26 mouse cellular contexts compared by ENCODE assay signal in genomic region chr10:60210468-60210867, GRCm38 (mm10). TPM values are rescaled to one million over a fixed set of nuclear protein-coding genes. Genes with fewer than 3 reads are reported as not detected.
DNase-seq lines count a peak whose midpoint lies in the region; ATAC-seq and TF ChIP-seq lines count a peak whose summit lies in the region.
"Had no signal": no experiment of that assay in that cellular context is flagged by ENCODE, and none has a peak within 500 bp of the region (broad histone marks: within the 10 kb centered on the region; RNA-seq: fewer than 3 reads in every experiment).

No protein-coding gene starts in this region.

- no peak for TF ChIP-seq POLR2A in spleen, adult 2 months (IDR thresholded peaks at IDR 0.05; ENCODE audit: low read depth, low read length)
- TF ChIP-seq POLR2A in heart, adult 2 months (IDR thresholded peaks at IDR 0.05; ENCODE audit: insufficient read depth, low read depth, low read length), result no peak

- TF ChIP-seq CTCF in hindbrain, postnatal 0 days (IDR thresholded peaks at IDR 0.05; ENCODE audit: low read depth), result no peak
- TF ChIP-seq CTCF in spleen, adult 2 months (IDR thresholded peaks at IDR 0.05; ENCODE audit: extremely low read depth, insufficient read depth, insufficient read length, insufficient replicate concordance), result no peak
- no peak for TF ChIP-seq CTCF in heart, adult 2 months (IDR thresholded peaks at IDR 0.05)

- H3K27ac ChIP-seq in forebrain, embryonic 12.5 days, result 0 out of 2 replicates have a peak overlapping the region, but pooled peaks have one; percentile 14
- H3K27ac ChIP-seq in forebrain, embryonic 11.5 days (ENCODE audit: low read depth, low read length), result no peak overlapping the region
- H3K27ac ChIP-seq in hindbrain, postnatal 0 days, result peak overlapping the region; percentile 7; the same call in 1 of the 2 replicates
- H3K27ac ChIP-seq in hindbrain, embryonic 14.5 days, result no peak overlapping the region
- peak overlapping the region; percentile 50 for H3K27ac ChIP-seq in spleen, adult 2 months (ENCODE audit: insufficient read depth, low read length)
- no peak overlapping the region for H3K27ac ChIP-seq in heart, adult 2 months
- H3K27ac ChIP-seq: embryonic facial prominence, embryonic 12.5 days; liver, embryonic 15.5 days; lung, embryonic 15.5 days had no signal

- no peaks in the 10 kb centered on the region for H3K79me2 ChIP-seq in heart, adult 2 months (replicated peaks; ENCODE audit: control insufficient read depth, insufficient read depth, low read length)

- intact Hi-C loops in heart, adult 2 months (cut with DNase I), result no loop called here

- 70% methylated on average over 2 of the region's 2 CpGs for WGBS in forebrain, embryonic 12.5 days
- WGBS in forebrain, embryonic 11.5 days, result 60% methylated on average over 2 of the region's 2 CpGs
- WGBS in hindbrain, postnatal 0 days, result 67% methylated on average over 2 of the region's 2 CpGs
- 78% methylated on average over 2 of the region's 2 CpGs for WGBS in hindbrain, embryonic 14.5 days
- 79% methylated on average over 2 of the region's 2 CpGs for WGBS in spleen, adult 2 months
- WGBS in heart, adult 2 months, result 67% methylated on average over 2 of the region's 2 CpGs

- DNase-seq in forebrain, embryonic 11.5 days (ENCODE audit: low spot score), result no peak
- no peak for DNase-seq in hindbrain, postnatal 0 days (ENCODE audit: low spot score)
- DNase-seq in hindbrain, embryonic 14.5 days (ENCODE audit: low spot score), result no peak
- DNase-seq in spleen, adult 2 months (ENCODE audit: low read depth in 1 of 2, low spot score in 2 of 2), result no peak
- no peak for DNase-seq in spleen, postnatal 10 days (ENCODE audit: low spot score in 2 of 2)
- peak; percentile 53 for DNase-seq in skeletal muscle tissue, adult 2 months (ENCODE audit: low read depth, low spot score)
- no peak for DNase-seq in heart, adult 2 months
- DNase-seq: cerebellum, adult 18-20 months; cerebellum, postnatal 14 days; heart, adult 11 months; heart, postnatal 36 days; kidney, postnatal 25 days; liver; lung, postnatal 36 days had no signal

- no peak for ATAC-seq in forebrain, embryonic 12.5 days (ENCODE audit: low FRiP score)
- ATAC-seq in forebrain, embryonic 11.5 days (replicated peaks; ENCODE audit: low FRiP score), result no peak
- peak; percentile 45; the same call in 1 of the 2 replicates for ATAC-seq in hindbrain, postnatal 0 days
- ATAC-seq in hindbrain, embryonic 14.5 days (ENCODE audit: low FRiP score), result no peak
- ATAC-seq: activated CD4-positive, CD25-positive, alpha-beta regulatory T cell, adult 4 months; forebrain, embryonic 16.5 days; hindbrain, embryonic 16.5 days; intestine, embryonic 16.5 days; midbrain, embryonic 16.5 days had no signal

- H3K36me3 ChIP-seq in forebrain, embryonic 12.5 days (replicated peaks), result no peaks in the 10 kb centered on the region
- no peaks in the 10 kb centered on the region for H3K36me3 ChIP-seq in forebrain, embryonic 11.5 days (ENCODE audit: control insufficient read depth, insufficient read depth, low read length)
- H3K36me3 ChIP-seq in hindbrain, postnatal 0 days (ENCODE audit: insufficient read depth, low read length), result no peaks in the 10 kb centered on the region
- no peaks in the 10 kb centered on the region for H3K36me3 ChIP-seq in hindbrain, embryonic 14.5 days (replicated peaks; ENCODE audit: control insufficient read depth, insufficient read depth)
- peaks cover 3% of the 10 kb centered on the region; the same call in 1 of the 2 replicates for H3K36me3 ChIP-seq in spleen, adult 2 months (ENCODE audit: control insufficient read depth, insufficient read depth, low read length)
- no peaks in the 10 kb centered on the region for H3K36me3 ChIP-seq in heart, adult 2 months (ENCODE audit: control insufficient read depth, insufficient read depth, low read length)
- H3K36me3 ChIP-seq: embryonic facial prominence, embryonic 12.5 days; liver, embryonic 15.5 days; lung, embryonic 15.5 days had no signal

- peaks cover 57% of the 10 kb centered on the region for H3K4me1 ChIP-seq in forebrain, embryonic 12.5 days
- H3K4me1 ChIP-seq in forebrain, embryonic 11.5 days (replicated peaks; ENCODE audit: control insufficient read depth, insufficient read depth, low read length), result peaks cover 9% of the 10 kb centered on the region; the same call in 1 of the 2 replicates
- peaks cover 24% of the 10 kb centered on the region for H3K4me1 ChIP-seq in hindbrain, postnatal 0 days (ENCODE audit: insufficient read depth, low read length)
- peaks cover 27% of the 10 kb centered on the region for H3K4me1 ChIP-seq in hindbrain, embryonic 14.5 days (replicated peaks; ENCODE audit: control insufficient read depth, insufficient read depth, low read length)
- peaks cover 32% of the 10 kb centered on the region; the same call in 1 of the 2 replicates for H3K4me1 ChIP-seq in spleen, adult 2 months (ENCODE audit: control insufficient read depth, insufficient read depth, insufficient read length)
- peaks cover 9% of the 10 kb centered on the region for H3K4me1 ChIP-seq in heart, adult 2 months (ENCODE audit: control insufficient read depth, insufficient read depth, low read length)
- H3K4me1 ChIP-seq: liver, embryonic 15.5 days had no signal

- H3K9ac ChIP-seq in forebrain, embryonic 12.5 days, result no peak overlapping the region
- H3K9ac ChIP-seq in forebrain, embryonic 11.5 days (ENCODE audit: low read length), result no peak overlapping the region
- H3K9ac ChIP-seq in hindbrain, postnatal 0 days (replicated peaks; ENCODE audit: low read length), result no peak overlapping the region
- no peak overlapping the region for H3K9ac ChIP-seq in hindbrain, embryonic 14.5 days
- H3K9ac ChIP-seq in heart, adult 2 months (ENCODE audit: low read depth, low read length), result no peak overlapping the region
- H3K9ac ChIP-seq: embryonic facial prominence, embryonic 12.5 days; liver, embryonic 15.5 days; lung, embryonic 15.5 days had no signal

- no peaks in the 10 kb centered on the region for H3K9me3 ChIP-seq in forebrain, embryonic 12.5 days
- no peaks in the 10 kb centered on the region for H3K9me3 ChIP-seq in forebrain, embryonic 11.5 days (ENCODE audit: control insufficient read depth, low read length)
- H3K9me3 ChIP-seq in hindbrain, postnatal 0 days (ENCODE audit: low read length), result no peaks in the 10 kb centered on the region
- no peaks in the 10 kb centered on the region for H3K9me3 ChIP-seq in hindbrain, embryonic 14.5 days (ENCODE audit: control insufficient read depth, low read length)
- H3K9me3 ChIP-seq: embryonic facial prominence, embryonic 12.5 days; liver, embryonic 15.5 days; lung, embryonic 15.5 days had no signal

- TF ChIP-seq EP300 in heart, adult 2 months (IDR thresholded peaks at IDR 0.05; ENCODE audit: insufficient read depth, low read depth, low read length), result no peak

- H3K4me2 ChIP-seq in forebrain, embryonic 12.5 days, result no peak overlapping the region
- no peak overlapping the region for H3K4me2 ChIP-seq in forebrain, embryonic 11.5 days (ENCODE audit: low read depth, low read length, severe bottlenecking)
- no peak overlapping the region for H3K4me2 ChIP-seq in hindbrain, postnatal 0 days (ENCODE audit: low read depth, low read length)
- no peak overlapping the region for H3K4me2 ChIP-seq in hindbrain, embryonic 14.5 days (replicated peaks)
- H3K4me2 ChIP-seq: embryonic facial prominence, embryonic 12.5 days; liver, embryonic 15.5 days; lung, embryonic 15.5 days had no signal

- no peak overlapping the region for H3K4me3 ChIP-seq in forebrain, embryonic 12.5 days (replicated peaks)
- no peak overlapping the region for H3K4me3 ChIP-seq in forebrain, embryonic 11.5 days (ENCODE audit: low read depth, low read length)
- H3K4me3 ChIP-seq in hindbrain, postnatal 0 days (ENCODE audit: low read length), result no peak overlapping the region
- no peak overlapping the region for H3K4me3 ChIP-seq in hindbrain, embryonic 14.5 days (replicated peaks; ENCODE audit: low read length)
- H3K4me3 ChIP-seq in spleen, adult 2 months (ENCODE audit: extremely low read depth, insufficient read depth, insufficient read length), result no peak overlapping the region
- no peak overlapping the region for H3K4me3 ChIP-seq in heart, adult 2 months
- H3K4me3 ChIP-seq: embryonic facial prominence, embryonic 12.5 days; erythroblast, embryonic 14.5 days; layer of hippocampus, adult 2 months; liver, embryonic 15.5 days; lung, embryonic 15.5 days had no signal

- no peaks in the 10 kb centered on the region for H3K27me3 ChIP-seq in forebrain, embryonic 12.5 days
- H3K27me3 ChIP-seq in forebrain, embryonic 11.5 days (ENCODE audit: control insufficient read depth, insufficient read depth, low read length), result no peaks in the 10 kb centered on the region
- no peaks in the 10 kb centered on the region for H3K27me3 ChIP-seq in hindbrain, postnatal 0 days (ENCODE audit: insufficient read depth, low read length)
- H3K27me3 ChIP-seq in hindbrain, embryonic 14.5 days (ENCODE audit: control insufficient read depth, insufficient read depth, low read length), result no peaks in the 10 kb centered on the region
- H3K27me3 ChIP-seq in spleen, adult 2 months (ENCODE audit: control insufficient read depth, insufficient read depth, low read length), result no peaks in the 10 kb centered on the region
- H3K27me3 ChIP-seq in heart, adult 2 months (ENCODE audit: control insufficient read depth, insufficient read depth, low read length), result no peaks in the 10 kb centered on the region
- H3K27me3 ChIP-seq: embryonic facial prominence, embryonic 12.5 days; lung, embryonic 15.5 days had no signal

RNA-seq across cellular contexts. Expression of gene Chst3, which starts 8.6 kb away (rescaled TPM):
- polyA plus RNA-seq in forebrain, embryonic 12.5 days (2016; fragmentation: Nextera tagmentation; extraction: Ambion mirVana), result 3.7 and 4.0 TPM in 2 replicates
- 2.8 and 3.2 TPM in 2 replicates for polyA plus RNA-seq in forebrain, embryonic 11.5 days (2014; fragmentation: Nextera tagmentation; extraction: Ambion mirVana)
- total RNA-seq in hindbrain, postnatal 0 days (2014; rRNA removed), result 7.2 and 10.0 TPM in 2 replicates
- 0.89 and 0.96 TPM in 2 replicates for polyA plus RNA-seq in hindbrain, postnatal 0 days (2015; fragmentation: Nextera tagmentation; extraction: Ambion mirVana)
- 1.2 TPM in 2 replicates for polyA plus RNA-seq in hindbrain, embryonic 14.5 days (2014; fragmentation: Nextera tagmentation; extraction: Ambion mirVana)
- polyA plus RNA-seq in spleen, adult 2 months (2012; rRNA removed), result 89.3 and 105 TPM in 2 replicates
- total RNA-seq in heart, adult 2 months (2021), result under 1 TPM; 0.80 to 0.91 TPM
- polyA plus RNA-seq in heart, adult 2 months (2012; rRNA removed), result 1.3 and 1.5 TPM in 2 replicates
- total RNA-seq: MEL had no signal
- polyA plus RNA-seq: erythroblast, embryonic 14.5 days had no signal

Comparison
In these comparisons a context has a peak if more than half of its experiments do, and no peak if none do; other contexts are left out.
1. H3K27ac ChIP-seq: peak in forebrain, embryonic 12.5 days (single experiment), hindbrain, postnatal 0 days (single experiment) and spleen, adult 2 months (single experiment); none in forebrain, embryonic 11.5 days (single experiment), hindbrain, embryonic 14.5 days (single experiment) and heart, adult 2 months (single experiment).
2. RNA of gene Chst3, which starts 8.6 kb away (polyA plus RNA-seq): 89.3 to 105 TPM in spleen, adult 2 months; 3.7 to 4.0 TPM in forebrain, embryonic 12.5 days, 2.8 to 3.2 TPM in forebrain, embryonic 11.5 days, 1.3 to 1.5 TPM in heart, adult 2 months, 1.2 TPM in hindbrain, embryonic 14.5 days and 0.89 to 0.96 TPM in hindbrain, postnatal 0 days; every median in the first group is over 10 times any median in the second.